Mouse (Mus musculus) brain, adult 2 months (tissue): ENCODE measurements at regions not wholly inside any gene's neighbourhood (a gene's known extent, or its start where the extent isn't known, plus 50 kb on each side); places are given as distances from the start of the nearest gene placed in this dataset.

Experiments used
- DNase-seq: peaks from one replicate; pipeline ENCODE4 v3.0.0; 2011; ENCODE audit warnings: low read depth, low spot score

DNA sequence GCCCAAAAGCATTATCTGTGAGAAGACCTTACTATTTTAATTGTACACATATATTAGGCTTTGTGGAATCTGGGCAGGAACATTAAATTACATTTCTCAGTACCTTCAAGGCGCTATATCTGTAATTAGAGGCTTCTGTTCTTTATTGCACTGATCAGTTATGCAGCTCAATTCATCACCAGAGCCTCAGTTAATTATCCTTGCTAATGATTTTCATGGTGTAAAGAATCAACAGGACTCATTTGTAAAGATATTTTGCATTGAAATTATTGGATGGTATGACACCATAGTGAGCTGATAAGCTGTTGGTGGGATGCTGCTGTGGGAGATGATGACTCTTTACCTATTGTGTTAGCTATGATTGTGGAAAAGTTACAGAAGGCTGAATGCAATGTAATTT is 1490.9 kb upstream of the Slc39a10 start:
- no peak for DNase-seq

DNA sequence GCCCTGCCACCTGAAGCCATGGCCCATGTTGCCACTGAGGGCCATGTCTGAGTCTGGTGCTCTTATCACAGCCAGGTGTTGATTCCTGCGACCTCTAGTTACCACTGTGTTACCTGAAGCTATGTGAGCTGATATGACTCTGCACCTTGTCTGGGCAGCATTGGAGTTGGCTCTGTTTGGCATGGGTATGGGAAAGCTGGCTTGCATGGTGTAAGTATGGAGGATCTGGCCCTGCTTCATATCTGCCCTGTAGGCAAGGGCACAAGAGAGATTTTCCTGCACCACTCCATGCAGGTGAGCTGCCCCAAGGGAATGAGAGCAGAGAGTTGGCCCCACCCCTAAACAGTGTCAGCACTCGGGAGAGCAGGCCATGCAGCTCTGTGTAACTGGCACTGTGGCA is 1487.5 kb upstream of the Slc39a10 start:
- no peak for DNase-seq

DNA sequence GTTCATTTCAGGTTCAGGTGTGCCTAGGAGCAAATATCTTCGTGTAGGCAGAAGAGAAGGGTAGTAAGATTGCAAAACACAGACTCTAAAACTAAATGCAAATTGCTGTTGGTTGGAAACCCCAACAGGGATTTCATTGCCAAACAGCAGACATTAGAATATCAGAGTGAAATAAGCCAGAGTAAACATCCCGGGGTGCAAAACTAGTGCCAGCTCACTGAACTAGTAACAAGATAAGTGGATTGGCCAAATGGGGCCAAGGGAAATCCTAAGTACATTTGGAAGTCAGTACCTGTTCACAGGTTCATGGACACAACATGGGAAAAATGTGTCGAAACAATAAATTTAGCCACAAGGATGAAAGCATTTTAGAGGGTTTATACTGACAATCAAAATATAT is 1458.8 kb upstream of the Slc39a10 start:
- no peak for DNase-seq

DNA sequence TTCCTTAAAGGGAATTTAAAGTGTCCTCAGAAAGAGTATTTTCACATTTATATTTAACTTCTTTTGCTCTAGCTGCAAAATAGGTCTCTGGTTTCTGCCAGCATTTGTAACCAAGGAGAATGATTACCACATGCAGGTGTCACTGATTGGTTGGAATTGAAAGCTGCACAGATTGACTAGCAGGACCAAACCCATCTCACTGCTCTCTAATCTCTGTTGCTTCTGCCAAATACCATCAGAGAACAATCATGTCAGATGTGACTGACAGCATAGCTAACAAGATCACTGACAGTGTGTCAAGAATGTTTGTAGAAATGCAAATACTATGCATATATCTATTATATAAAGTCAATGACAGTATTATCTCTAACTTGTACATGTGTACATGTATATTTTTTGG is 1450.3 kb upstream of the Slc39a10 start:
- DNase-seq = peak; percentile 14
